Mouse (Mus musculus) small intestine, adult 2 months (tissue): Measurements from ENCODE around the gene Itfg2.

ENCODE experiments used
- CTCF ChIP-seq: fragments of 200-500 bp; IDR thresholded peaks from 2 replicates; pipeline ENCODE4 v1.5.1; 2012; ENCODE audit warnings: low read depth, mild to moderate bottlenecking, control low read depth, inconsistent platforms, low read length, moderate library complexity, mixed read lengths; ENCODE audit not compliant: insufficient replicate concordance, insufficient read length; ENCODE audit errors: extremely low read depth
- POLR2A ChIP-seq: fragments of 200-500 bp; IDR thresholded peaks from 2 replicates; pipeline ENCODE4 v1.6.1; 2012; ENCODE audit warnings: low read depth, mild to moderate bottlenecking, control low read depth, inconsistent platforms, low read length, moderate library complexity

DNA sequence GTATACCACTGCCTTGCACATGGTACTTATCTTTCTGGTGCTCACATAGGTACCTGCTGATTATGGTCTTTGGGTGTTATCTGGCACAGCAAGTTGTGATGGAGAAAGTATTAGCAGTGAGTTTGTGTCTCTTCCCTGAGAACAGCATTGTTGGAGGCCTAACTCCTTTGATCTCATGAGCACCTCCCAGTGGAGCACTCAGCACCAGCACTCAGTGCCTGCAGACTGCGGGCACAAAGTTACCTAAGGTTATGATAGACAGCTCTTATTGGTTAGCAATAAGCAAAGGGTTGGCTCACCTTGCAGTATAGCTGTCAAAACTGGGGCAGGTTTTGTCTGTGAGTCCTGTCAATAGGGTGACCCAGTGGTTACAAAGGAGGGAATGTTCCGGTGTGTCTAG, 15.5 kb upstream of the Itfg2 start:
- TF ChIP-seq CTCF (no peak), POLR2A (no peak)
